Mouse (Mus musculus) cerebellum, postnatal 4 days (tissue): Measurements from ENCODE around the gene Fbxw9.
"Not testable (repeated sequence)": the region's sequence is repeated elsewhere in the genome, so short reads cannot be mapped to it uniquely, and the experiment has no call there.

Source experiments
- DNase-seq, 2 experiments: peaks; one replicate each; pipeline ENCODE4 v3.0.0; 2022; ENCODE audit warnings: low spot score in 2 of 2, mixed read lengths in 1 of 2

Gene Fbxw9

GRCm38 (mm10) chr8:85036718-85037365 lies 23.0 kb upstream of the Fbxw9 start, which contains the start of gene Tnpo2:
TSS of gene Tnpo2 (plus strand) at chr8:85036915.
- peak; percentile 74 to 84 for DNase-seq

- DNase-seq, result peak in 1 of 2 experiments; percentile 43
Measured at GRCm38 (mm10) chr8:85037366-85037680, 22.5 kb upstream of the Fbxw9 start.

DNA sequence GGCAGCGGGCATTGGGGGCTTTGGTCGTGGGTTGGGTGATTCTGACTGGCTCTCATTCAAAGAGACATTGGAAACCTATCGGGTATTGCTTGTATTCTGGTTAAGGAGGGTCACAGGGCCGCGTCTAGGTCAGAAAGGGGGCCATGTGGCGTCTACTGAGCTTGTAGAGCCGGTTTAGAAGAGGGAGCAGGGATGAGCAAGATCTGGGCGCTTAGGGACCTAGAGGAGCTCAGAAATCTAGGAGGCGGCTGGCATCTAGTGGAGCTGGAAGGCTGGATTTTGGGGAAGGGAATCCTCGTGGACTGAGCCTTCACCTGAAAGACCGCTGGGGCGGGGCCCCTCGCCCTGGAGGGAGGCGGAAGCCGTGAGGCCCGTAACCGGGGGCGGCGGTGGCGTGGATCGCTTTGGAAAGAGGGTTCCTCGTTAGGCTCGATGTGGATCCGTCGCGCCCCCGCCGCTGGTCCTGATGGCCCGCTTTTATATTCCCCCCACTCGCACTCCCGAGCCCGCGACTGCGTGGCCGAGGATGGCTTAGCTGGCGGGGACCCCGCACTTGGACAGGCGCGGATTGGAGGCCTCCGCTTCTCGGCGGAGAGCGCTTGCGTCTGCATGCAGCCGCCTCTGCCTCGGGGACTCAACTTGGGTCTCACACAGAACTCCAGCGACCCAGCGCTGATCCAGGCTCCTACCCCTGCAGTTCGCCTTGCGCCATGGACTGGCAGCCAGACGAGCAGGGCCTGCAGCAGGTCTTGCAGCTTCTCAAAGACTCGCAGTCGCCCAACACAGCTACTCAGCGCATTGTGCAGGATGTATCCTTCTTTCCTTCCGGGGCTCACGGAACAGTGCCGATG lies 21.9 kb upstream of the Fbxw9 start:
- peak in 1 of 2 experiments; percentile 31 for DNase-seq

- DNase-seq, result no peak
Measured at GRCm38 (mm10) chr8:85043619-85044018, 16.2 kb upstream of the Fbxw9 start.

GRCm38 (mm10) chr8:85057367-85057766 lies 2.5 kb upstream of the Fbxw9 start:
- DNase-seq, result no peak

- no peak for DNase-seq
Measured at GRCm38 (mm10) chr8:85062603-85063002, 2.7 kb downstream of the Fbxw9 start.

DNA sequence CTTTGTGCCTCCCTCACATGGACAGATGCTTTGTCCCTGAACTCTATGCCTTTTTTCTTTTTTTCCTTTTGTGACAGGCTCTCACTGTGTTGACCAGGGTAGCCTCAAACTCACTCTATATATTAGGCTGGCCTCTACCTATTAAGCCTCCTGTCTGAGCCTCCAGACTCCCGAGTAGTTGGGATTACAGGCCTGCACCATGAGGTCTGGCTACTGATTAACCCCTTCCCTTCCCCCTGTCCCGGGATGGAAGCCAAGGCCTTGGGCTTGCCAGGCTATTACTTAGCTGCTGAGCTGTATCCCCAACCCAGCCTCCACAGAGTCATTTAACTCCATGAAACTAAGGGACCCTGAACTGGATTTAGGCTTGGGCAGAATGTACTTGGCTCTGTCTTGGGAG lies 5.4 kb downstream of the Fbxw9 start:
- DNase-seq, result no peak

DNA sequence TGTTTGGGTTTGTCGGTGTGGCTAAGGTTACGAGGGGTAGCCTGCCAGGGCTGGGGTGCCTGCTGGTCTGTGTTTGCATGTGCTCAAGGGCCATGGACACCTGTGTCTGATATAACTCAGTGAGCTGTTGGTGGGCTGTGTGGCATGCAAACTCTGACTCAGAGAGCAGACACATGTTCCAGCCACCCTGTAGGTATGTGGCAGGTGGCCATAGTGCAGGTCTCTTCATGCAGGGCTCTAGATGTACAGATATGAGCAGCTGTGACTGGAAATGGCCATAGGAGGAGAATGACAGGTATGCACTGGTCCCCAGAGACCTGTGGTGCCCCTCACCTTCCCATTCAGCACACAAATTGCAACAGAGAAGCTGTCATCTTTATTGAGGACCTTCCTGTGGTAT lies 7.3 kb downstream of the Fbxw9 start:
- DNase-seq, result no peak

DNA sequence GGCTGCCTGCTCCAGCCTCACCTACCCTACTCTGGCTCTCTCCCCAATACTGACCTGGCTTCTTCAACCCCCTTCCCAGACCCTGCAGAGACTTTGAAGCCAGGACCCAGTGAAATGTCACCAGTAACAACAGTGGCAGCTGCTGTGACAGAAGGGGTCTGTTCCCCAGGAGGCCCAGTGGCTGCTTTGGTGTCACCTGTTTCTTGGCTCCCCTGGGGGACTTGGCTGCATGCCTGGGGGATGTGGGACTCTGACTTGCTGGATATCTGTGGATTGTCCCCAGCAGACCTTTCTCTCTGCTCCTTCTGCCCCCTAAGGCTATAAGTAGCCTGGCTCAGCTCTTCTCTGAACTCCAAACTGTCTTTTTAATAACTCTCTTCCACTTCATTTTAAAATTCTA lies 8.1 kb downstream of the Fbxw9 start, which contains the start of gene Gm5741:
TSS of gene Gm5741 (minus strand) at position 1 of the 400 bp plus-strand sequence.
- no peak for DNase-seq

DNA sequence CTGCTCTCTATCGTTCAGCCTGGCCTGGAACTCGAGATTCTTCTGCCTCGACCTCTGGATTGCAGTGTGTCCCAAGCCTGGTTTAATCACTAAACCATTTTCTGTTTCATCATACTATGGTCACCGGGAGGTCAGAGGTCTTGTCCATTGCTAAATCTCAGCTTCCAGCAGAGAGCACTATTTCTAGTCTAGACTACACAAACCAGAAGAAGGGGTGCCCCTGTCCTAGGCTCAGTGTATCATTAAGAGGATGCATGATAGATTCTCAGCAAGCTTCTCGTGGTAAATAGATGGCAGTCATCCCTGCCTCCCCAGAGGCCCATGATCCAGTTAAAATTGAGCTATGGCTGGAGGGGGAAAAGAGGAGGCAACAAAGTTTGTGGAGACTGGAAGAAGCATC lies 11.2 kb downstream of the Fbxw9 start:
- no peak for DNase-seq

DNA sequence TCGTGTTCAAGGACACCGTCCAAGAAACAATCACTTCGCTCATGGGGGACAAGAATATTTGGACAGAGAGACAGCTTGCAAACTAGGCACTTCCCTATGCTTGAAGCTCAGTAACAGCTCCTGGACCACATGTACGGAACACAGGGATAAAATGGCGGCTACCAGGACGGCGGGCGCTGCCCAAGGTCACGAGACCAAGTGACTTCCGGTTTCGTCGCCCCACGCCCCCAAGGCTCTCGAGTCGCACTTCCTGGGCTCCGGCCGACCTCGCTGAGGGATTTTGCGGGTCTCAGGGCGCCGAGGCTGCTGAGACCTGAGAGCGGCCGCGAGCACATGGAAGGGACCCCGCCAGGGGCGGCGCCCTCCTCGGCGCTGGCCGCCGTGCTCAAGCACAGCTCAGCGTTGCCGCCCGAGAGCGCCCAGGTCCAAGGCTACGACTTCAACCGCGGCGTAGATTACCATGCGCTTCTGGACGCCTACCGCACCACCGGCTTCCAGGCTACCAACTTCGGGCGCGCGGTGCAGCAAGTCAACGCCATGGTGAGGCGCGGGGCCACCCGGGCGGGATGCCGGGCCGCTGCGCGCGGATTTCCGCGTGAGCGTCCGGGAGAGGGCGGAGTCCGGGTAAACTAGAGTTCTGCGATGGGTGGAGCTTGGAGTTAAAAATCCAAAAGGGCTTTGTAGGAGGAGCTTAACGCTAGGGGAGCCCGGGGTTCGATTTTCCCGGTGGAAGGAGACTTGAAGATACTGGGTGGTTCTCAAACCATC lies 11.8 kb downstream of the Fbxw9 start, which contains the start of gene Dhps:
TSS of gene Dhps (plus strand) at position 244 of the 768 bp plus-strand sequence.
- DNase-seq, result peak; percentile 79 to 84

DNA sequence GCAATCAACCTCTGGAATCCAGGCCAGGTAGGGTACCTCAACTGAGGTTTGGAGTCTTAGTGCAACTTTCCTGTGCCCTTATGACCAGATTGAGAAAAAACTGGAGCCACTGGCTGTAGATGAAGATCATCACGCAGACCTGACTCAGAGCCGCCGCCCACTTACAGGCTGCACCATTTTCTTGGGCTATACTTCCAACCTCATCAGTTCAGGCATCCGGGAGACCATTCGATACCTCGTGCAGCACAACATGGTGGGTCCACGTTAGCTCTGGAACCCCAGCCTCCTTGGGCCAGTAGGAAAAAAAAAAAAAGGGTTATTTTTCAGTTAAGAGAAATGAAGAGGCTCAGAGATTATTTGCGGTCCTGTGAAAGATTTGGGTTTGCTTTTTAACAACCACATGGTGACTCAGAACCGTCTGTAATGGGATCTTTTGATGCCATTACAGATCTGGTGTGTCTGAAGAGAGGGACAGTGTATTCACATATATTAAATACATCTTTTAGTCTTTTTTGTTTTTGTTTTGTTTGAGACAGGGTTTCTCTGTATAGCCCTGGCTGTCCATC lies 12.6 kb downstream of the Fbxw9 start:
- DNase-seq, result no peak

GRCm38 (mm10) chr8:85073041-85073612 lies 13.3 kb downstream of the Fbxw9 start:
- no peak for DNase-seq

DNA sequence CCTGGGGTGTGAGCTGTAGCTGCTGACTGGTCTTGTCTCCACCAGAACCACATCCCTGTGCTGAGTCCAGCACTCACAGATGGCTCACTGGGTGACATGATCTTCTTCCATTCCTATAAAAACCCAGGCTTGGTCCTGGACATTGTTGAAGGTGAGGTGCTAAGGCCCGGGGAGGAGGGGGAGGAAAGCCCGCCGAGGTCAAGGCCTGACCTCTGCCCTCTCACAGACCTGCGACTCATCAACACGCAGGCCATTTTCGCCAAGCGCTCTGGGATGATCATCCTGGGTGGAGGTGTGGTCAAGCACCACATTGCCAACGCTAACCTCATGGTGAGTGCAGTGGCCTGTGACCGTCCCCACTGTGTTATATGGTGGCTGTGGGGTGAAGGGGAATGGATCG lies 14.3 kb downstream of the Fbxw9 start:
- no peak for DNase-seq

DNA sequence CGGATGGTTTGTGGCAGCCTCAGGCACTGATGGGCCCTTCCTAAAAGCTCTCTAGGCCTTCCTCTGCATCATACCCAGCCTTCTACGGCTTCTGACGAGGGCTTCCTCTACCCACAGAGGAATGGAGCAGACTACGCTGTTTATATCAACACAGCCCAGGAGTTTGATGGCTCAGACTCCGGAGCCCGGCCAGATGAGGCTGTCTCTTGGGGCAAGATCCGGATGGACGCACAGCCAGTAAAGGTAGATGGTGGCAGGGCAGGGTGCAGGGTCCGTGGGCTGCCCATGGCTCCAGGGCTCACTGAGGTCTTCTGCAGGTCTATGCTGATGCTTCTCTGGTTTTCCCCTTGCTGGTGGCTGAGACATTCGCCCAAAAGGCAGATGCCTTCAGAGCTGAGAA lies 14.8 kb downstream of the Fbxw9 start:
- no peak for DNase-seq

- peak in 1 of 2 experiments; percentile 48 for DNase-seq
Measured at GRCm38 (mm10) chr8:85076001-85076400, 16.1 kb downstream of the Fbxw9 start.

- peak in 1 of 2 experiments; percentile 82 for DNase-seq
Measured at GRCm38 (mm10) chr8:85076993-85077392, 17.1 kb downstream of the Fbxw9 start.

DNA sequence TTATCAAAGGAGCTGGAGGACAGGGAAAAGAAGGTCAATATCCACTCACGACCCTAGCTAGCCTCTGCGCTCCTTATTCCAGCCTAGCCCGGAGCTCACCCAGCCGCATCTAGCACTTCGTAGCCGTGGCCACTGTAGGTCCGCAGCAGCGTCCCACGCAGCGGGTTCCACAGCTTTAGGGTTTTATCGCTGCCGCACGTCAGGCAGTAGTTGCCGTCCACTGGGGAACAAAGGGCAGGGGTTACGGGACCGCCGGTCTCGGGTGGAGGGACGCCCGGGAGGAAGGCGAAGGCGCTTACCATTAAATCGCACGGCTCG lies 20.3 kb downstream of the Fbxw9 start:
- DNase-seq, result no peak

DNA sequence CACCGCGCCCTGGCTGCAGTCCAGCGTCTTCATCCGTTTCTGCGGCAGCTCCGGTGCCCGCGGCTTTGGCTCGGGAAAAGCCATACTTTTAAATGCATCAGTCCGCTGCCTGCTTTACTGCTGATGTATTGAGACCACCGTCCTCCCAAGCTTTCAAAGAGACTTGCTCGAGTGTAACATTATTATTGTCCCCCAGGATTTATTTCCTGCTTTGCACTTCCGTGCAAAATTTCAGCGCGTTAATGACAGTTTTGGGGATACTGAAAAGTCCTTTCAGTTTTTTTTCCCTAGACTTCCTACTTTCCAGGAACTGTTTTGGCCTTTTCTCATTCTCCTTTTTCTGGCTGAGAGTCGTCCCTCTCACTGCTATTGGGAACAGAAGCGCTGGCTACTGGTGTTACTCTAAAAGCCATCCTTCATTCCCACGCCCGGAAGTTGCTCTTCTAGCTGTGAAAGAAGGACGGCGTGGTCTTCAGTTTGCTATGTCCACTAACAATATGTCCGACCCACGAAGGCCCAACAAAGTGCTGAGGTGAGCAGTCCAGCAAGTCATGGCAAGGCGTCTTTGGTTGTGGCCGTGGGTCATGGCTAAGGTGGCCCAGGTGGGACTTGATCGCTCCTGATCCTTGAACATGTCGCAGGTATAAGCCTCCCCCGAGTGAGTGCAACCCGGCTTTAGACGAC lies 20.8 kb downstream of the Fbxw9 start, which contains the start of gene Wdr83os:
TSS of gene Wdr83os (plus strand) at position 209 of the 684 bp plus-strand sequence.
- DNase-seq, result peak in 1 of 2 experiments; percentile 56

- DNase-seq, result no peak
Measured at GRCm38 (mm10) chr8:85081216-85081555, 21.3 kb downstream of the Fbxw9 start, which contains the start of gene Wdr83. TSS of gene Wdr83 (minus strand) at chr8:85081306.

DNA sequence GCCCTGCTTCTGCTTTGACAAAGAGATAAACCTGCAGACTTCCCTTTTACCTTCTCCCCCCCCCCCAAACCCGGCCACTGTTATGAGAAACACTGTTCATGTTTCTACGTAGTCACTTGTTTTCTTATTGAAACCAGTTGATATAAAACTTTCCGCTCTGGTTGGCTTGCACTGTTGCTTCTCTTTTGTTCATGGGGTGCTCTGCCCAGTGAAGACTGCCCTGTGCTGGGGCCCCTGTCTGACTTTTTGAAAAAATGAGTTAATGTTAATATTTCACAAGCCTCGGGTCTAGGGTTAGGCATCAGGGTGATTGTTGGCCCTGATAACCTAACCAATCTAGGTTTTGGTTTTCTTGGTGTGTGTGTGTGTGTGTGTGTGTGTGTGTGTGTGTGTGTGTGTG lies 22.3 kb downstream of the Fbxw9 start:
- not testable (repeated sequence) for DNase-seq
